13 mouse cellular contexts compared by ENCODE assay signal in genomic region chr15:77182800-77183199, GRCm38 (mm10).
DNase-seq lines count a peak whose midpoint lies in the region; ATAC-seq and TF ChIP-seq lines count a peak whose summit lies in the region.
"Had no signal": no experiment of that assay in that cellular context is flagged by ENCODE, and none has a peak within 500 bp of the region (broad histone marks: within the 10 kb centered on the region; RNA-seq: fewer than 3 reads in every experiment).

No protein-coding gene starts in this region.

- H3K27ac ChIP-seq in heart, embryonic 13.5 days (replicated peaks), result peak overlapping the region; percentile 88
- peak overlapping the region; percentile 34; the same call in 1 of the 2 replicates for H3K27ac ChIP-seq in midbrain, embryonic 16.5 days (ENCODE audit: low read length)
- H3K27ac ChIP-seq in midbrain, embryonic 15.5 days, result no peak overlapping the region
- H3K27ac ChIP-seq in limb, embryonic 15.5 days, result peak overlapping the region; percentile 38; the same call in 1 of the 2 replicates
- no peak overlapping the region for H3K27ac ChIP-seq in hindbrain, postnatal 0 days
- H3K27ac ChIP-seq: layer of hippocampus, adult 2 months; macrophage had no signal

- H3K4me3 ChIP-seq in heart, embryonic 13.5 days, result no peak overlapping the region
- H3K4me3 ChIP-seq in midbrain, embryonic 16.5 days (ENCODE audit: low read depth, low read length), result no peak overlapping the region
- no peak overlapping the region for H3K4me3 ChIP-seq in midbrain, embryonic 15.5 days
- H3K4me3 ChIP-seq in limb, embryonic 15.5 days, result no peak overlapping the region
- H3K4me3 ChIP-seq in hindbrain, postnatal 0 days (ENCODE audit: low read length), result no peak overlapping the region
- H3K4me3 ChIP-seq: layer of hippocampus, adult 2 months; myocyte had no signal

- H3K9me3 ChIP-seq in heart, embryonic 13.5 days, result no peaks in the 10 kb centered on the region
- H3K9me3 ChIP-seq in midbrain, embryonic 16.5 days (replicated peaks; ENCODE audit: control insufficient read depth, low read length, poor library complexity, severe bottlenecking), result peaks cover 3% of the 10 kb centered on the region; the same call in 1 of the 2 replicates
- H3K9me3 ChIP-seq in midbrain, embryonic 15.5 days, result no peaks in the 10 kb centered on the region
- H3K9me3 ChIP-seq in limb, embryonic 15.5 days, result no peaks in the 10 kb centered on the region
- no peaks in the 10 kb centered on the region for H3K9me3 ChIP-seq in hindbrain, postnatal 0 days (ENCODE audit: low read length)

- H3K4me1 ChIP-seq in heart, embryonic 13.5 days, result peaks cover 49% of the 10 kb centered on the region
- peaks cover 4% of the 10 kb centered on the region for H3K4me1 ChIP-seq in midbrain, embryonic 16.5 days (ENCODE audit: control insufficient read depth, insufficient read depth, low read length)
- H3K4me1 ChIP-seq in midbrain, embryonic 15.5 days, result peaks cover 6% of the 10 kb centered on the region
- H3K4me1 ChIP-seq in limb, embryonic 15.5 days, result peaks cover 16% of the 10 kb centered on the region
- no peaks in the 10 kb centered on the region for H3K4me1 ChIP-seq in hindbrain, postnatal 0 days (ENCODE audit: insufficient read depth, low read length)

- H3K36me3 ChIP-seq in heart, embryonic 13.5 days, result 0 out of 2 replicates have a peak, but pooled peaks cover 8% of the 10 kb centered on the region
- H3K36me3 ChIP-seq in midbrain, embryonic 16.5 days (ENCODE audit: control insufficient read depth, insufficient read depth, low read length), result no peaks in the 10 kb centered on the region
- no peaks in the 10 kb centered on the region for H3K36me3 ChIP-seq in midbrain, embryonic 15.5 days (replicated peaks)
- no peaks in the 10 kb centered on the region for H3K36me3 ChIP-seq in limb, embryonic 15.5 days
- no peaks in the 10 kb centered on the region for H3K36me3 ChIP-seq in hindbrain, postnatal 0 days (ENCODE audit: insufficient read depth, low read length)

- H3K9ac ChIP-seq in heart, embryonic 13.5 days, result peak overlapping the region; percentile 64
- no peak overlapping the region for H3K9ac ChIP-seq in midbrain, embryonic 16.5 days (ENCODE audit: low read depth, low read length)
- no peak overlapping the region for H3K9ac ChIP-seq in midbrain, embryonic 15.5 days
- H3K9ac ChIP-seq in limb, embryonic 15.5 days, result no peak overlapping the region
- H3K9ac ChIP-seq in hindbrain, postnatal 0 days (replicated peaks; ENCODE audit: low read length), result no peak overlapping the region

- no peak for DNase-seq in heart, adult 8-10 months (ENCODE audit: low spot score)
- peak; percentile 64 to 71 for DNase-seq in cerebellum, postnatal 25 days
- no peak for DNase-seq in B cell, adult 2 months
- DNase-seq in hindbrain, postnatal 0 days (ENCODE audit: low spot score), result no peak
- DNase-seq: embryo, embryonic 11 days; thymus, postnatal 4 days had no signal

- ATAC-seq in heart, embryonic 13.5 days (ENCODE audit: extremely low read depth, insufficient number of reproducible peaks, low FRiP score, low TSS enrichment), result no peak
- ATAC-seq in midbrain, embryonic 16.5 days, result no peak
- ATAC-seq in midbrain, embryonic 15.5 days (replicated peaks), result no peak
- ATAC-seq in limb, embryonic 15.5 days (ENCODE audit: insufficient number of reproducible peaks, low FRiP score, low TSS enrichment, low read depth), result no peak
- no peak for ATAC-seq in hindbrain, postnatal 0 days

- no peaks in the 10 kb centered on the region for H3K27me3 ChIP-seq in heart, embryonic 13.5 days (replicated peaks)
- no peaks in the 10 kb centered on the region for H3K27me3 ChIP-seq in midbrain, embryonic 16.5 days (ENCODE audit: control insufficient read depth, insufficient read depth, low read depth, low read length)
- H3K27me3 ChIP-seq in midbrain, embryonic 15.5 days (replicated peaks), result no peaks in the 10 kb centered on the region
- H3K27me3 ChIP-seq in limb, embryonic 15.5 days, result no peaks in the 10 kb centered on the region
- no peaks in the 10 kb centered on the region for H3K27me3 ChIP-seq in hindbrain, postnatal 0 days (ENCODE audit: insufficient read depth, low read length)

- WGBS in heart, embryonic 13.5 days, result 54% methylated on average over 5 of the region's 5 CpGs
- 61% methylated on average over 5 of the region's 5 CpGs for WGBS in midbrain, embryonic 16.5 days
- 75% methylated on average over 5 of the region's 5 CpGs for WGBS in midbrain, embryonic 15.5 days
- 41% methylated on average over 5 of the region's 5 CpGs for WGBS in limb, embryonic 15.5 days
- 50% methylated on average over 5 of the region's 5 CpGs for WGBS in hindbrain, postnatal 0 days

- no peak overlapping the region for H3K4me2 ChIP-seq in heart, embryonic 13.5 days
- H3K4me2 ChIP-seq in midbrain, embryonic 16.5 days (ENCODE audit: low read length), result no peak overlapping the region
- H3K4me2 ChIP-seq in midbrain, embryonic 15.5 days, result no peak overlapping the region
- H3K4me2 ChIP-seq in limb, embryonic 15.5 days, result no peak overlapping the region
- H3K4me2 ChIP-seq in hindbrain, postnatal 0 days (ENCODE audit: low read depth, low read length), result no peak overlapping the region

- TF ChIP-seq CTCF in hindbrain, postnatal 0 days (IDR thresholded peaks at IDR 0.05; ENCODE audit: low read depth), result no peak

Comparison
In these comparisons a context has a peak if more than half of its experiments do, and no peak if none do; other contexts are left out.
1. H3K27ac ChIP-seq: peak in heart, embryonic 13.5 days (single experiment), midbrain, embryonic 16.5 days (single experiment) and limb, embryonic 15.5 days (single experiment); none in midbrain, embryonic 15.5 days (single experiment) and hindbrain, postnatal 0 days (single experiment).
2. DNase-seq: peak in cerebellum, postnatal 25 days (2 of 2); none in heart, adult 8-10 months (single experiment), B cell, adult 2 months (0 of 2) and hindbrain, postnatal 0 days (single experiment).